Mouse (Mus musculus) urinary bladder, adult 18-20 months (tissue): Measurements from ENCODE around the gene Acap1.
"Not testable (repeated sequence)": the region's sequence is repeated elsewhere in the genome, so short reads cannot be mapped to it uniquely, and the experiment has no call there.

Source experiments
- DNase-seq, 2 experiments: peaks; one replicate each; pipeline ENCODE4 v3.0.0; 2022; ENCODE audit warnings: low spot score in 2 of 2, mixed read lengths in 2 of 2

Acap1 gene

DNA sequence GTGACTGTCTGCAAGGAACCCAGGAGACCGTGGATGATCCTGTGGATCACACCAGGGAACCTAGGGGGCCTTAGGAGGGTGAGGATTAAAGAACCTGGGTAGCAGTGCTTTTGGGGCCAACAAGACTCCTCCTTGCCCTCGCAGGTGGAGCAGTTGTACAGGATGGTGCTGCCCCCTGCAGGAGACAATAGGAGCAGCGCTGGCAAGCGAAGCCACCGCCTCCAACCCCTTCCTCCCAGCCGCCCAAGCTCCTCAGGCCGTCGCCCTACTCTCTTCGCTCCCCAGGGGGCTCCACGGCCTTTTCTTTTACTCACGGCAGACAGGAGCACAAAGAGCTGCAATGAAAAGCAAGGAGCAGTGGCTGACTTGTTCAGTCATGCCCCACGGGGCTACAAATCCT is 18.5 kb downstream of the Acap1 start:
- peak; percentile 78 to 79 for DNase-seq

DNA sequence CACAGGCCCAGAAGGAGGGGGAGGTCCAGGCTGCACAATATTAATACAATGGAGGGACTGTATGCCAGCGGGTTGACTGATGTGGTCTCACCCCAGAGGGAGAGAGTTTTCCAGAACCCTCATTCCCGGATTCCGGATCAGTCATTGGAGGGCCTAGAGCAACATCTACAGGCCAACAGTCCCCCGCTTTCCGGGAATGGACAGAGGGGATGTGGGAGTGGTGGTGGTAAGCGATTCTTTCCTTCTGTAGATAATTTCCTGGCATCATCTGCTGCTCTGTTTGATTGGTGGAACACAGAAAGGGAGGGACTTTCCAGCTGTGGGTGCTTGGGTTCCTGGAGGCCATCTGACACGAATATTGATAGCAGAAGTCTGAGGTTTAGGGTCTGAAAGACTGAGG is 19.2 kb downstream of the Acap1 start:
- no peak for DNase-seq

DNA sequence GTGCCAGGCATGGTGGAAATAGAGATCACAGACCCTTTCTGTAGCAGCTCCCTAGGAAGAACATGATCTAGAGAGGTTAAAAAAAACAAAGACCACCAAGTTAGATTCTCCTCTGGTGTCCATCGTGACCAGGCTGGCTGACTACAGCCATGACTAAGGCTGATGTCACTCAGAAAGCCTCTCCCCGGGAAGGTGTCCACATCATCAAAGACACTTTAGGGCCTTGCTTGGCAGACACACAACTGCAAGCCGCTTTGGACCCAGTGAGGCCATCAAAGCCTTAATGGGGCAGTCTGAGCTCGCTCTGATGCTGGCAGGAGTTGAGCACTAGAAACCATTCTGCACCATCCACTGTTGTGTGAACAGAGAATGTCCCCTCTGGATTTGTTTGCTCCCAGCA is 22.9 kb downstream of the Acap1 start:
- DNase-seq = no peak

DNA sequence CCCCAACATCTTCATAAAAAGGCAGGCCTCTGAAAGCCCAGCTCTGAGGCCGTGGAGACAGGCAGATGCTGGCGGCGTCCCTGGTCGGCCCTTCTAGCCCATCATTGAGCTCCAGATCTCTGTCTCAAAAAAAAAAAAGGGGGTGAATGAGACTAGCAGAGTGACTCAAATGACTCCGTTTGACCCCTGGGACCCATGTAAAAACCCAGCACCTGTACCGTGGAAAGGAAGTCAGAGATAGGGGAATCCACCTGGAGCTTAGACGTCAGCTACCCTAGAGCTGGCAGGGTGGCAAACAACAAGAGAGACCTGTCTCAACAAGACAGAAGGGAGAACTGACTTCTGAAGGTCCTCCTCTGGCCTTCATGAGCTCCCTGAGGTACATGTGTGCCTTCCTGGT is 23.5 kb downstream of the Acap1 start:
- no peak for DNase-seq

DNA sequence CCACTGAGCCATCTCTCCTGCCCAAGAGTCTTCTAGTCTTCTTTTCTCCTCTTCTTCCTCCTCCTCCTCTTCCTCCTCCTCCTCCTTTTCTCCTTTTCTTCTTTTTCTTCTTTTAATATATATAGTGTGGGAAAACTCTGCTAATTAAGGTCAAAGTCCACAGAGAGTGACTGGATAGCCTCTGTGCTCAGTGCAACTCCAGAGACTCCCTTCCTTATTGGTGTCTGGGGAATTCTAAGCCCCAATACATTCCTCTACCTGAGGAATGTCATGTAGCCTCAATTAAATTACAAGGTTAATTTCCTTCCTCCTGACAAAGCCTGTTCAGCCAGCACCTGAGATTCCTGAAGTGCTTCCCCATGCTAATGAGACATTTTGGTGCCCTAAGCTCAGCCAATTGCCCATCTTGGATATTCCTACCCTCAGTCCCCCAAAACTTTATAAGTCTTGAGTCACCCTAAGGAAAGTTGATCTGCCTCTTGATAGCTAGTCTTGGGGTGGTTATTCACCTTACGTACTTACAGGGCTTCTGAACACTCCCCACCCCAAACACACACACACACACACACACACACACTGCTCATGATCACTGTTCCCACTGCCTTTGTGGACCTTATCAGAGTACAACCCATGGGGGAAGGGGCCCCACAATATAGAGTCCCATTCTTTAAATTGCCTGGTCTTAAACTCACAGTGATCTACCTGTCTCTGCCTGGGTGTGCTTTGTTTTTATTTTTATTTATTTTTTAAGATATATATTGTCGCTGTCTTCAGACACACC is 24.9 kb downstream of the Acap1 start:
- no peak for DNase-seq

DNA sequence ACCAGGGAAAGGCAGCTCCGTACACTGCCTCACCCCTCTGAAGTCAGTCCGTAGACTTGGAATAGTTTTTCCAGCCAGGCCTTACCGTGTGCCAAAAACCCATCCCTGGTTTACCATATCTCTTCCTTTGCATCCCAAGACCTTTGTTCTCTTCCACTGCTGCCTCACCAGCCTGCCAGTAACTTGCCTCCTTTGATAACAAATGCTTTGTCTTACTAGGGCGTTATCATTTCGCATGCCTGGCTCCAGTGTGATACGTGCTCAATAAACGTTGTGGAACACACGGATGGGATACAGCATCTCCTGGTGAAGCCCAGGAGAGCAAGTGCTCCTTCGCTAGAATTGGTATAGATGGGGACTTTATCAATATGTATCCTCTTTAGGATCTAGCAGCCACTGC is 28.0 kb downstream of the Acap1 start:
- DNase-seq = no peak

DNA sequence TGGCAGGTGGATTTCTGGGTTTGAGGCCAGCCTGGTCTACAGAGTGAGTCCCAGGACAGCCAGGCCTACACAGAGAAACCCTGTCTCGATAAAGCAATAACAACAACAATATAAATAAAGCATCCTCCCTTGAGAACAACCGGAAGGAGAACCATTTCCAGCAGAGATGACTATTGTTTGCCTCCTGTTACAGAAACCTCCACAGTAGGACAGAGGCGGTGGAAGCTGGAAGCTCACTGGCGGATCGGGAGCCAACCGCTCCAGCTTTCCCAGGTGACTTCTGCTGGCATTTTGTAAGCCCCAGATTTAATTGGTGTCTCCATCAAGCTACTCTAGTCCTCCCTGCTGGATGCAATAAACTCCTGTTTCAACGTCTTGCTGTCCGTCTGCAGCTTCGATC is 29.8 kb downstream of the Acap1 start:
- no peak for DNase-seq

DNA sequence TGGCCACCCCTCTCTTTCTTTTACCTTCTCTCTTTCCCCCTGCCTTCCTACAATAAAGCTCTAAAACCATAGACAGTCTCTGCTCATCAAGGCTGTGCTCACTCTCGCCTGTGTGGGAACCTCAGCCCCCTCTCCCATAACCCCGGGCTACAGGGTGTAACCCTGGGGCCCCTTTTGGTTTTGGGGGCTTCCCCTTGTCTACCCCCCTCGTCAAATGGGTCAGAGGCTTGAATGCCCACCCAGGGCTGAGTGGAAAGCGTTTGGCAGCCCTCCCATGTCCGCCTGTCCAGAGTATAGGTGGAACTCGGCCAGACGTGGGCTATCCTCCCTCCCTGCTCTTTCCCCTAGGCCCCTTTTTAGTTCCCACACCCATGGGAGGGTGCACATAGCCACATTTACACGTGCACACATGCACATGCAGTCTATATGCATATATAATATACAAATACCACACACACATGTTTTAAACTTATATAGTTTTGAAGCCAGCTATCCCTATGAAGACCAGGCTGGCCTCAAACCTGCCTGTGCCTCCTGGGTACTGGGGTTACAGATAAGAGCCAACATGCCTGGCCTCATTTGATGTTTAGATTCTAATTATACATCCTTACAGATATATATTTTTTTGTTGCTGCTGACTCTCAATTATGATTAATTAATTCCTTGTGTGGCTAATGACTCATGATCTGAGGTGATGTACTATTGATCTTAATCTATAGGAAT is 31.0 kb downstream of the Acap1 start:
- no peak for DNase-seq

DNA sequence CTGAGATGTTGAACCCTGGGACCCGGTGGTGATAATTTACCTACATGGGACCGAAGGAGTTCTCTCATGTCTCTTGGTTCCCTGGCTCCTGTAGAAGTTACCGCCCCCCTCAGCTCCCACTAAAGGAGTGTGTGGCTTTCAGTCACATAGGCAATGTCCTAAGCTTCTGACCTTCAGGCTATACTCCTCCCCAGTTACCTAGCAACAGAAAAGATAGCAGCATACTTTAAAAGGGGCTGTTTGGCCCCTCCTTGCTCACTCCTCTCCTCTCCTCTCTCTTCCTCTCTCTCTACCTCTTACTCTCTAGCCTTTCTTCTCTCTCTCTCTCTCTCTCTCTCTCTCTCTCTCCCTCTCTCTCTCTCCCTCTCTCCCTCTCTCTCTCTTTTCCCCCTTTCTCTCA is 31.6 kb downstream of the Acap1 start:
- DNase-seq = not testable (repeated sequence)

DNA sequence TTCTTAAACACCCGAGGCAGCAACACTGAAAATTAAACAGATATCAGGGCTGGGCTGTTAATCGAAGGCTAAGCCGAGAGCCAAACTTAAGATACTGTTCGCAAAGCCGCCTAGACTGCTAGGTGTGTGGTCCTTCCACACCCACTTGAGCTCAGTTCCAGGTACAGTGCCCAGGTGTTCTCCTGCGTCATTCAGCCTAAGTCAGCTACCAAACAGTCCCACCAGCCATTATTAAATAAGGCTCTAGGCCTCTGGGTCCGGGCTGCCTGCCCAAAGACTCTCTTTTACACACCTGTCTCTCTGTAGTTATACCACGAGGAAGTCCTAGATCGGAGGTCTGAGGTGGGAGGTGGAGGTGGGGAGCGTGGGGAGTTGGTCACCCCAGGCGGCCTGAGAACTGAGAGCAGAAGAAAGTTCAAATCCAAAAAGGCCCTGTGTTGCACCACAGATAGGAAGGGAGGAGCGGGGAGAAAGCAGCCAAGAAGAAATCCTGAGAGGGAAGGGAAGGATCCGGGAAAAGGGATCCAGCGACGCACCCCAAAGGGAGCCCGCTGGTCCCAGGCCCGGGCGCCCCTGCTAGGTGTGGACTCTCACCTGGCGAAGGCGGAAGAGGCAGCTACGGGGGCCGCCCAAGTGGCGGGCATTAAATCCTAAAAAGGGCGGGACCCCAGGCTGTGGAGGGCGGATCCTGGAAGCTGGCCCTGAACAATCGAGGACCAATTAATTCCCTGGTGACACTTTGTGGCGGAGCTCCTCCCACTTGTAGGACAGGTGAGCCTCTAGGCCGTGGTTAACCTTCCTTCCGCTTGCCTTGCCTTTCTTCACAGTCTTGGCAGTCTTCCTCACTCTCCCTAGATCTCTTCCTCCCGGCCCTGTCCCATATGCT is 37.0 kb downstream of the Acap1 start, which contains the start of gene Tnk1:
TSS of gene Tnk1 (minus strand) at position 618 of the 886 bp plus-strand sequence.
- DNase-seq = peak in 1 of 2 experiments; percentile 70

DNA sequence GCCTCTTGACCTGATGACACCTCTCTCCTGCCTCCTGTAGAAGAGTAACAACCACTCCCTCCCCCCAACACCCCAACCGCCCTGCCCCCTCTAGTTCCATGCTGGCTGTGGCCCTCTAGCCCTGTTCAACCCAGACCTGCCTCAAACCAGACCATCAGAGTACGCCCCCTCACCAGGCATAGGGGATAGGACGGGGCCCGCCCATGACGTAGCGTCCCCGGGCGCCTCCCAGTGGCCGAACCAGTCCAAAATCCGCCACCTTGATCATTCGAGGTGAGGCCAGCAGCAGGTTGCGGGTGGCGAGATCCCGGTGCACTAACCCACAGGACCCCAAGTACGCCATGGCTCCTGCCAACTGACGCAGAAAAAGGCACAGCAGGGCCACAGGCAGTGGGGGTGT is 40.0 kb downstream of the Acap1 start:
- DNase-seq = no peak

DNA sequence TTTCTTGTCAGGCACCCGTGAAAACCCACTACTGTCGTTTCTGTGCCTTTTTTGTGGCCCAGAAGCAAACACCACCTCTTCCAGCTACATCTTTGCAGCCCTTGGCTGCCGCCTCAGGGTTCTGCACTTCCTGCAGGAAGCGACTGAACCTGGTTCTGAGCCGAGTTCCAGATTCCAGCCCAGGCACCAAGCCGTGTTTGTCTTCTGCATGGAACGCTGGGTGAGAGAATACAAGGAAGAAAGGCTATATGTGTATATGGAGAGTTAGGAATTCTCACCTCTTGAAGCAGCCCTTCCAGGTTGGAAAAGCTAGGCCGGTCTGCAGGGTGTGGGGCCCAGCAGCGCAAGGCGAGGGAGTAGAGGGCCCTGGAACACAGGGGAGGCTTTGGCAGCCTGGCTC is 40.7 kb downstream of the Acap1 start:
- no peak for DNase-seq

DNA sequence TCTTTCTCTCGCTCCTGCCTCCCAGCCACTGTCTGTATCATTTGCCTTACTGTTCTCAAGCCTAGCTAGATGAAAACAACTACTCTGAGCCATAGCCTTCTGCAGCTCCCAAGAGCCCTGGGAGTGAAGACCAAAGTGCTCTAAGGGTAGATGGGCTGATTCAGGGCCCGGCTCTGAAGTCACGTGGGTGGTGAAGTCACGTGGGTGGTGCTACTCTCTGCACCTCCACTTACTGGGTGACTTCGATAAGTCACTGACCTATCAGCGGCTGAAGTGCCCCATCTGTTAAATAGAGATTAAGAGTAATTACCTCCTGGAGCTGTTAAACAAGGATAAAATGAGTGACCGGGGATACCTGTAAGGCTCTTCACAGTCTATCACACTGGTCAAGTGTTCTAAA is 41.3 kb downstream of the Acap1 start:
- DNase-seq = no peak

DNA sequence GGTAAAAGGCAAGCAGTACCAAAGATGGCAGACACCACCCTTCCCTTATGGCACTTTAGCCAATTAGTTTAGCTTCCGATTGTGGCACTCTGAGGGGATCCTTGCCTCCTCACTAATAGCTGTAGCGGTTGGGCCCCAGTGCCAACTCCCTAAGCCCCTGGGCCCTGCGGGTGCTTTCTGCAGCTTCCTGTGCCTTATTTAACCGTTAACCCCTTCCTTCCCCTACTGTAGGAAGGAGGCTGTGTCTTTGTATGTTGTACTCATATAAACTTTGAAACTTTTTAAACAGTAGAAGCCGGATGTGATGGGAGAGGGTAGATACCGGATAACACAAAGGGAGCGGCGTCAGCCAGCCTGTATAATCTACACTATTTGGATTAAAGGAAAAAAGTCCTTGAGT is 44.6 kb downstream of the Acap1 start:
- no peak for DNase-seq

DNA sequence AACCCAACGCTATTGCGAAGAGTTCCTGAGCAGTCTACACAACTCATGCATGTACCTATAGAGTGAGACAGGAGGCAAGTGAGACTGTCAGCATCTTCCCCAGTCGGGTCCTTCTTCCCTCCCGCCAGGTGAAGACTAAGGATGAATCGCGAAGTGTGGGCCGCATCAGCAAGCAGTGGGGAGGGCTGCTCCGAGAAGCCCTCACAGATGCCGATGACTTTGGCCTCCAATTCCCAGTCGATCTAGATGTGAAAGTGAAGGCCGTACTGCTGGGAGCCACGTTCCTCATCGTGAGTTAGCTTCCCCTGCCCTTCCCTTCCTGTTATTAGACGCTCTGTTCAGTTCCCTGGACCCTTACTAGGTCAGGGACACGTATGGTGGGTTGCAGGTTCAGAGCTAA is 45.5 kb downstream of the Acap1 start:
- DNase-seq = no peak

DNA sequence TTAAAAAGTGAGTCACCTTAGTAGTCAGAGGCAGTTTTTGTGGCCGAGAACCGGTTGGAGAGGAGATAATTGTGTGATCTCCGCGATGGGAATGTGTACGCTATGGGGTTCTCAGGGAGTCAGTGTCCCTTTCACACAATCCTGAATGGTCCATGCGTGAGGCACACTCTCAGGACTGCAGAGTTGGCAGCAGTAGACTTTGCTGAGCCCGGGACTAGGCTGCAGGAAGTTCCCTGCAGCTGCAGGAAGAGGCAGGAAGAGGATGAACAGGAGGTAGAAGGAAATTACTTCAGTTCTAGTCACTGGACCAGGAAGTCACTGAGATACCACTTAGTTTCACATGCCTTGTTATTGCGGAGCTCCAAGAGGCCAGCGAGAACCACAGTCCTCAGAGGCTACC is 46.2 kb downstream of the Acap1 start:
- no peak for DNase-seq

DNA sequence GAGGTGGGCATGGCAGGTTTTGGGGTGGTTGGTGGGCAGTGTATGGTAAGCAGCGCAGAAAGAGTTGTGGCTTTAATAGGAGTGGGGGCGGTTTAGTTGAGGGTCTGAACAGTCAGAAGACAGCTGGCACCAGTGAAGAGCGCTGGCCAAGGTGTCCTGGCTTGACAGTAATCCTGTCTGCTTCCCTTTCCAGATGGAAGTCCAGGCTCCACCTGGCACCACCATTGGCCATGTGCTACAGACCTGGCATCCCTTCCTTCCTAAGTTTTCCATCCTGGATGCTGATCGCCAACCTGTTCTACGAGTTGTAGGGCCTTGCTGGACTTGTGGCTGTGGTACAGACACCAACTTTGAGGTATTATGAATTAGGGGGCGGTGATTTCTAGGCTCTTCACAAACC is 47.3 kb downstream of the Acap1 start:
- no peak for DNase-seq

DNA sequence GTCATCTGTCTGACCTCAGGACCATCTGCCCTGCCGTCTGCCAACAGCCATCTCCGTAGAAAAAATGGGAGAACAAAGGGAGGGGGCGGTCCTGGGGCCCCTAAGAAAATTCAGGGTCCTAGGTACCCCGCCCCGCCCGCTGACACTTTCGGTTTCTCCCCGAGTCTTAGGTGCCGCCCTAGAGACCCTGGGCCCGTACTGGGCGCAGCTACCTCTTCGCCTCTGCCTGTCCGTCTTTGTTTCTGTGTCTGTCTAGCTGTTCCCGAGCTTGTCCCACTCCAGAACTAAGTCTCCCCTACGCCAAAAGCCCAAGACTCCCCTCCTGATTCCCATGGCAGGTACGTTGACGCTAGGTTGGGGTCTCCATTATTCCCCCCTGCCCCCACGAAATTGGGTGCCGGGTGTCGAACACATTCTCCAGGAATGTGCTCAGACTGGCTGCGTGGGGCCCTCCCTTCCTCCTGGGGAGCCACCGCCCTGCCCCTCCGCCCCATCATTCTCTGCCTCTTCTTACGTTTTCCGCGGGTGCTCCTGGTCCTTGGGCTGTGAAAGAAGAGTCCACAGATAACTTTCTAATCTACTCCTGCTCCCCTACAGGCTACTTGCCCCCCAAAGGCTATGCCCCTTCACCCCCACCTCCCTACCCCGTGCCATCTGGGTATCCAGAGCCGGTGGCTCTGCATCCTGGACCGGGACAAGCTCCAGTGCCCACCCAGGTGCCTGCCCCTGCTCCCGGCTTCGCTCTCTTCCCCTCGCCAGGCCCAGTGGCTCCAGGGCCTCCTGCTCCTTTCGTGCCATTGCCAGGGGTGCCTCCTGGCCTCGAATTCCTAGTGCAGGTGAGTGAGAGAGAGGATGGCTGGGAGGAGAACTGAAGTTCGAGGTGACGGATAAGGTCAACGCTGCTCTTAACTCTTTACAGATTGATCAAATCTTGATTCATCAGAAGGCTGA is 48.3 kb downstream of the Acap1 start:
- peak; percentile 40 to 48 for DNase-seq

DNA sequence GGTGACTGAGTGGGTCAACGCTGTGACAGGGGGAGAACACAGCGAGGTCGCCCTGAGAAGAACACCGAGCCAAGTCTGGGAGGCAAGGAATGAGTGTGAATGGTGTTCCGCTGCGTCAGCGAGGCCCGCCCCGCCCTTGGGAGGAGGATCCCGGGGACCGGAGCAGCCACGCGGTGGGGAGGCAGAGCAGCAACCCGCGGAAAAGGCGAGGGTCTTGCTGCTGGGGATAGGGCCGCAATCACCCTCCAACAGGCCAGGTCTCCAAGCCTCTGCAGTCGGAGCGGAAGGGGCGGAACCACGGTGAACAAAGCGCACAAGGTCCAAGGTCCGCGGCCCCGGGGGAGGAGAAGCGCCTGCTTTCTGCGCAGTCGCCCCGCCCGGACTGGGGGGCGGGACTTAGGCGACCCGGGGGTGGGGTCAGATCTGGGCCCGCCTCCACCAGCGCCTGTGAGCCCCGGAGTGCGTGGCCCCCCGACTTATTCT is 49.1 kb downstream of the Acap1 start, which contains the start of gene Plscr3:
TSS of gene Plscr3 (plus strand) at position 179 of the 483 bp plus-strand sequence.
- DNase-seq = peak; percentile 87 to 94

DNA sequence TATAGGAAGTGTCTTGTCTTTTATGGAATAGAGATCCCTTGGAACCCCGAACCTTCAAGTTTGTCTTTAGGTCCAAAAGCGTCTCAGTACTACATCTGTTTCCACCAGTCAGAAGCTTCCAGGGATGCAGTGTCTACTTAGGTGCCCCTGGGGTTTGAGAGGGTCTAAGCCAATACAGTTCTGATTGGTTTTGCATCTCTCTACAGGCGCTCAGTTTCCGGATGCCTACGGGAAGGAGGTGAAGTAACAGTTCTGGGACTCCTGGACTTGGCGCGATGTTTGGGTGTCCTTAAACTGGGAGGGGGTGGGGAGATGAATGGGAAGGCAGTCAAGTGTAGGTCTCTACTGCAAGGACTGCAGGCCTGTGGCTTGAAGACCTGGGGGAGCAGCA is 56.6 kb downstream of the Acap1 start:
- no peak for DNase-seq
